33 mouse cellular contexts compared by ENCODE assay signal in the genomic region with DNA sequence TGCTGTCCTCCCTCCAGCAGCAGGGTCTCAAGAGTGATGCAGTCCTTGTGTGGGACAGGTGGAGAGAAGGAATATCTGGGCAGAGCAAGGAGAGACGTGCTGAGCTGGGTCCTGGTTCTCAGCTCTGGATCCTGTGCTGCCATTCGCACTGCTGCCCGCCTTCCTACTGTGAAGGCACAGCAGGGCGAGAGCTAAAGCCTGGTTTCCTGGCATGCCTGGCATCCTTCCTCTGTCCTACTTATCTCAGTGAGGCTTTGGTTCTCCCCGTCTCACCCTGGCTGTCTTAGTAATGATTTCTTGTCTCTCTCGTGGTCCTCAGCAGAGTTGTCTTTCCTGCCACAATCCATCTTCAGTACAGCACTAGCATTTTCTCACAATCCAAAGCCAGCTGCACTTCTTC. TPM values are rescaled to one million over a fixed set of nuclear protein-coding genes. Genes with fewer than 3 reads are reported as not detected.
DNase-seq lines count a peak whose midpoint lies in the region; ATAC-seq lines count a peak whose summit lies in the region.
"Had no signal": no experiment of that assay in that cellular context is flagged by ENCODE, and none has a peak within 500 bp of the region (broad histone marks: within the 10 kb centered on the region; RNA-seq: fewer than 3 reads in every experiment).

No protein-coding gene starts in this region.

- peaks cover 5% of the 10 kb centered on the region; the same call in 1 of the 2 replicates for H3K9me3 ChIP-seq in megakaryocyte, embryonic 14.5 days
- H3K9me3 ChIP-seq: embryonic facial prominence, embryonic 12.5 days; embryonic facial prominence, embryonic 15.5 days; G1E; hindbrain, embryonic 12.5 days; hindbrain, embryonic 15.5 days had no signal

- H3K27me3 ChIP-seq in megakaryocyte, embryonic 14.5 days (replicated peaks), result peaks cover 13% of the 10 kb centered on the region
- H3K27me3 ChIP-seq: CH12.LX; embryonic facial prominence, embryonic 12.5 days; embryonic facial prominence, embryonic 15.5 days; hindbrain, embryonic 12.5 days; hindbrain, embryonic 15.5 days had no signal

- peak; percentile 6 to 8 for DNase-seq in cerebellum, postnatal 14 days
- DNase-seq in cerebellum, postnatal 36 days, result no peak
- peak; percentile 15 for DNase-seq in heart, adult 11 months
- no peak for DNase-seq in heart, adult 9 months (ENCODE audit: low spot score in 2 of 2)
- peak; percentile 18 for DNase-seq in brain, adult 2 months (ENCODE audit: low read depth, low spot score)
- no peak for DNase-seq in layer of hippocampus, adult 11-12 months (ENCODE audit: low spot score)
- DNase-seq: adrenal gland, adult 2 months; adrenal gland, postnatal 14 days; B cell, adult 2 months; cerebellum, adult 18-20 months; cerebellum, adult 9-10 months; gastrocnemius, postnatal 25 days; heart, adult 2 months; kidney, adult 18-20 months had no signal

- H3K4me1 ChIP-seq in megakaryocyte, embryonic 14.5 days, result peaks cover 29% of the 10 kb centered on the region
- H3K4me1 ChIP-seq: embryonic facial prominence, embryonic 12.5 days; embryonic facial prominence, embryonic 15.5 days; hindbrain, embryonic 12.5 days; hindbrain, embryonic 15.5 days had no signal

- ATAC-seq in megakaryocyte, adult 5-6 weeks (ENCODE audit: poor library complexity, severe bottlenecking), result no peak
- ATAC-seq: forebrain, embryonic 14.5 days had no signal

- no peaks in the 10 kb centered on the region for H3K36me3 ChIP-seq in megakaryocyte, embryonic 14.5 days (replicated peaks; ENCODE audit: low read length)
- H3K36me3 ChIP-seq: embryonic facial prominence, embryonic 12.5 days; embryonic facial prominence, embryonic 15.5 days; G1E; hindbrain, embryonic 12.5 days; hindbrain, embryonic 15.5 days had no signal

- H3K4me3 ChIP-seq in megakaryocyte, embryonic 14.5 days (replicated peaks), result peak overlapping the region; percentile 29
- H3K4me3 ChIP-seq: embryonic facial prominence, embryonic 12.5 days; embryonic facial prominence, embryonic 15.5 days; heart, adult 2 months; hindbrain, embryonic 12.5 days; hindbrain, embryonic 15.5 days had no signal

RNA-seq across cellular contexts. Expression of gene Mmp7, which starts 2.1 kb away (rescaled TPM):
- polyA plus RNA-seq in megakaryocyte, embryonic 14.5 days (2012; ENCODE audit: insufficient read depth, low replicate concordance), result not detected in 2 replicates
- not detected in 2 replicates for total RNA-seq in megakaryocyte, adult 5-6 weeks (2015)
- not detected in 2 replicates for total RNA-seq in megakaryocyte, adult 5-6 weeks (2017)
- total RNA-seq: adrenal gland, adult 2 months; adrenal gland, postnatal 14 days; adrenal gland, postnatal 4 days; CH12.LX; G1E; gastrocnemius, adult 8-10 months; gastrocnemius, postnatal 25 days; heart, adult 2 months; heart, postnatal 25 days; hematopoietic stem cell, adult 5-6 weeks had no signal
- polyA plus RNA-seq: adrenal gland, adult 2 months; brain, embryonic 14.5 days; embryonic facial prominence, embryonic 12.5 days; embryonic facial prominence, embryonic 15.5 days; forebrain, embryonic 11.5 days; forebrain, embryonic 14.5 days; frontal cortex, adult 2 months; G1E; heart, adult 2 months; heart, embryonic 11.5 days; heart, embryonic 14.5 days; heart, postnatal 0 days; hindbrain, embryonic 12.5 days; hindbrain, embryonic 15.5 days had no signal

Comparison
In these comparisons a context has a peak if more than half of its experiments do, and no peak if none do; other contexts are left out.
1. DNase-seq: peak in cerebellum, postnatal 14 days (2 of 2), heart, adult 11 months (single experiment) and brain, adult 2 months (single experiment); none in cerebellum, postnatal 36 days (0 of 2), heart, adult 9 months (0 of 2) and layer of hippocampus, adult 11-12 months (single experiment).